Mouse (Mus musculus) midbrain, embryonic 12.5 days (tissue): Measurements from ENCODE around the gene Mthfr. TPM values are rescaled to one million over a fixed set of nuclear protein-coding genes. Genes with fewer than 3 reads are reported as not detected.
A peak's percentile ranks its signal among the peaks of the same experiment; 100 is the strongest.

ENCODE experiments used
- ATAC-seq: fragments of 200-750 bp; cut with Nextera tagmentation; 2 replicates; pipeline ENCODE4 v1.8.0; 2017; ENCODE audit warnings: low read depth, moderate TSS enrichment, moderate library complexity; ENCODE audit not compliant: low FRiP score
- H3K27ac ChIP-seq: fragments of 300-500 bp; sonication (generic); replicated peaks from 2 replicates; pipeline ENCODE4 v1.5.1; 2016; ENCODE audit warnings: mild to moderate bottlenecking
- H3K27me3 ChIP-seq: fragments of 300-500 bp; sonication (generic); 2 replicates; pipeline ENCODE4 v1.6.1; 2016; ENCODE audit warnings: mild to moderate bottlenecking
- H3K36me3 ChIP-seq: fragments of 300-500 bp; sonication (generic); 2 replicates; pipeline ENCODE4 v1.6.1; 2016
- H3K4me1 ChIP-seq: fragments of 300-500 bp; sonication (generic); 2 replicates; pipeline ENCODE4 v1.6.1; 2016
- H3K4me2 ChIP-seq: fragments of 300-500 bp; sonication (generic); replicated peaks from 2 replicates; pipeline ENCODE4 v1.6.1; 2016; ENCODE audit warnings: mild to moderate bottlenecking, moderate library complexity
- H3K4me3 ChIP-seq: fragments of 300-500 bp; sonication (generic); 2 replicates; pipeline ENCODE4 v1.5.1; 2016; ENCODE audit warnings: mild to moderate bottlenecking
- H3K9ac ChIP-seq: fragments of 300-500 bp; sonication (generic); replicated peaks from 2 replicates; pipeline ENCODE4 v1.6.1; 2016; ENCODE audit warnings: mild to moderate bottlenecking, moderate library complexity
- H3K9me3 ChIP-seq: fragments of 300-500 bp; sonication (generic); 2 replicates; pipeline ENCODE4 v1.6.1; 2016; ENCODE audit warnings: mild to moderate bottlenecking
- WGBS: fragments of 180-500 bp; shearing (Covaris S2); methylation state at CpG from one replicate; pipeline ENCODE4 v1.1.7; 2016; 5-methylcytosine and 5-hydroxymethylcytosine counted together
- polyA plus RNA-seq: library from polyadenylated mRNA; unstranded; fragments of >200 nt; fragmentation: Nextera tagmentation; extraction: Ambion mirVana; gene quantifications from 2 replicates; pipeline ENCODE4 v1.2.1, GENCODE M21; 2016

Mthfr gene
- polyA plus RNA-seq, 1 experiment from 2014 or later, result 44.5 TPM

DNA sequence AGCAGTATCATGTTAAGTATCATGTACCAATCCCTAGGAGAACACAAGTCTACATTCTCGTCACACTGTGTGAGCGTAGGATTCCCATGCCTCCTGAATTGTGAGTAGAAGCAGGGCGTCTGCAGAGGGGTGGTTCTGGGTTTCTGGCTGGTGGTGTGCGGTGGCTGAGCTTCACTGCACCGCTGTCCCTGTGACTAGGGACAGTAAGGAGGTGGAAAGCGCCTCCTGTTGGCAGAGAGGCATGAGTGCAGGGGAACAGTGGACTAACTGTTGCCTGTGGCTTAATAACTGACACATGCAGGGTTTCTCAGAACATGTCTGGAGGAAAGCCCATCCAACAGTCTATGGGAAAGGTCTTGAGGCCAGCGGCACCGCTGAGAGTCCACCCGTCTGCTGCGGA is 23.5 kb upstream of the Mthfr start:
- Histone ChIP-seq H3K4me1 (peaks cover 9% of the 10 kb centered on the region), H3K9ac (no peak overlapping the region), H3K27me3 (no peaks in the 10 kb centered on the region), H3K9me3 (no peaks in the 10 kb centered on the region), H3K36me3 (peaks cover 99% of the 10 kb centered on the region), H3K4me3 (no peak overlapping the region), H3K4me2 (no peak overlapping the region), H3K27ac (no peak overlapping the region)
- no peak for ATAC-seq
- 83% methylated on average over 10 of the region's 10 CpGs for WGBS

DNA sequence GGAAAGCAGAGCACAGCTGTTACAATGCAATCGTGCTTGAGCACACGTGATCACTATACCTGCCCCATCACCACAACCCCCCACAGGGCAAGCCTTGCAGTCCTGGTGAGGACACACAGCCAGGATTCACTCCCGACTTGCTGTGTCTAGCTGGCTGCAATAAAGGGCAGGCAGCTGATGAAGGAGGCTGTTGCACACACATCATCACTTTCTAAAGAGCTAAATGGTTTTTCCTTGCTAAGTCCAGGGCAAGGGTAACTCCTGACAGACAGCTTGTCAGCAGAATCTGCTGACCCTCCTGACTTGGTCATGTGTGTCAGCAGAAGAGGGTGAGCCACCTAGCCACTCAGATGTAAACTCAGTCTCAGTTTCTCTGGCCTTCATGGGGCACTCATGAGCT is 21.9 kb upstream of the Mthfr start:
- 87% methylated on average over 3 of the region's 3 CpGs for WGBS
- Histone ChIP-seq H3K4me2 (no peak overlapping the region), H3K4me3 (no peak overlapping the region), H3K27ac (no peak overlapping the region), H3K36me3 (peaks cover 98% of the 10 kb centered on the region), H3K4me1 (peaks cover 9% of the 10 kb centered on the region), H3K9me3 (no peaks in the 10 kb centered on the region), H3K9ac (no peak overlapping the region), H3K27me3 (no peaks in the 10 kb centered on the region)
- no peak for ATAC-seq

DNA sequence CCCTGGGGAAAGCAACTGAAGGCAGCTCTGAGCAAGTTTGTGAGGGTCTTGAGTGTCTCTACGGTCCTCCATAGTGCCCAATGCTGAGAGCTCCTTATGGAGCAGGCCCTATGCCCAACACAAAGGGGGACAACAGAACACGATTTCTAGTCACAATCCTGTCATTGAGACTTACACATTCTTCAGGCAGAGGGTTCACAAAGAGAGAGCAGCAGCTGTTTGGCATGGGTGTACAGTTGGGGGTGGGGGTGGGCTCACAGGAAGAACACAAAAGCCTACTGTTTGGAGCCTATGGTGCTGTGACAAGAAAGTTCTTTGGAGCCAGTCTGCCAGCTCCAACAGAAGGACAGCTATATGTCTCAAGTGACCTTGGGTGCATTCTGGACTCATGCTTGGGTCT is 20.5 kb upstream of the Mthfr start:
- peak overlapping the region; percentile 52 for H3K27ac ChIP-seq
- WGBS, result 64% methylated on average over 2 of the region's 2 CpGs
- H3K27me3 ChIP-seq, result no peaks in the 10 kb centered on the region
- no peak overlapping the region for H3K4me2 ChIP-seq
- ATAC-seq, result peak; percentile 51
- H3K4me3 ChIP-seq, result no peak overlapping the region
- no peak overlapping the region for H3K9ac ChIP-seq
- H3K4me1 ChIP-seq, result peaks cover 9% of the 10 kb centered on the region
- peaks cover 98% of the 10 kb centered on the region for H3K36me3 ChIP-seq
- H3K9me3 ChIP-seq, result no peaks in the 10 kb centered on the region

DNA sequence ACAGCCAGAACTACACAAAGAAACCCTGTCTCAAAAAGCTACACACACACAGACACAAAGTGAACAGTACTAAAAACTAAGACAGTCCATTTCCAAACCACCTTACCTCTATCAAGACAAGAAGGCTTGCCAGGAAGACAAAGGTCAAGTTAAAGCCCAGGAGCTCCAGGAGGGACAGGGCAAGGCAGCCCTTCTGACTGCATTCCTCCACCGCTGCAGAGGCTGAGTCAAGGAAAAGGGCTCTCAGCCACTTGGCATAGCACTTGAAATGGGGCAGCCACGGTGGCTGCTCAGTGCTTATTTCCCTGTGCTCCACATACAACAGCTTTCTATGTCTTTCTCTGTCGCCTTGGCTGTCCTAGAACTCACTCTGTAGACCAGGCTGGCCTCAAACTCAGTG is 14.9 kb upstream of the Mthfr start:
- no peak overlapping the region for H3K4me2 ChIP-seq
- no peaks in the 10 kb centered on the region for H3K27me3 ChIP-seq
- no peaks in the 10 kb centered on the region for H3K9me3 ChIP-seq
- H3K4me1 ChIP-seq, result peaks cover 1% of the 10 kb centered on the region; the same call in 1 of the 2 replicates
- no peak overlapping the region for H3K9ac ChIP-seq
- no peak for ATAC-seq
- WGBS, result 90% methylated on average over 3 of the region's 3 CpGs
- no peak overlapping the region for H3K4me3 ChIP-seq
- H3K27ac ChIP-seq, result no peak overlapping the region
- peaks cover 94% of the 10 kb centered on the region for H3K36me3 ChIP-seq

DNA sequence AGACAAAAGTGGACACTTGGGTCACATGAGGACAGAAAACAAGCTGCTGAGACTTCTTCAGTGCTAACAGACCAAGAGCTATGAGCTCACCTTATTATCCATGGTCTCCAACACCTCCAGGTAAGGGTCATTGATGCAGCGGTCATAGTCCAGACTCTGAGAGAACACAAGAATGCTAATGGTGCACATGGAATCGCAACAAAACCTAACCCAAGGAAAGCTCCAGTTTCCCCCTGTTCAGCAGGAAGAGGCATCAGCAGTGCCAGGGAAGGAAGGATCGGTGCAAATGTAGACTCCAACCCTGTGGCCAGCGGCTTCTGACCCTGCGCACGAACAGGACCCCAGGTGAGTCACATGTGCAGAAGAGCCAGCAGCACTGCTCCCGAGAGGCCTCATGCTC is 9.6 kb upstream of the Mthfr start:
- Histone ChIP-seq H3K4me3 (no peak overlapping the region), H3K4me2 (no peak overlapping the region), H3K27ac (no peak overlapping the region), H3K36me3 (peaks cover 66% of the 10 kb centered on the region), H3K9me3 (no peaks in the 10 kb centered on the region), H3K27me3 (no peaks in the 10 kb centered on the region), H3K4me1 (no peaks in the 10 kb centered on the region), H3K9ac (no peak overlapping the region)
- ATAC-seq, result no peak
- 95% methylated on average over 7 of the region's 7 CpGs for WGBS

DNA sequence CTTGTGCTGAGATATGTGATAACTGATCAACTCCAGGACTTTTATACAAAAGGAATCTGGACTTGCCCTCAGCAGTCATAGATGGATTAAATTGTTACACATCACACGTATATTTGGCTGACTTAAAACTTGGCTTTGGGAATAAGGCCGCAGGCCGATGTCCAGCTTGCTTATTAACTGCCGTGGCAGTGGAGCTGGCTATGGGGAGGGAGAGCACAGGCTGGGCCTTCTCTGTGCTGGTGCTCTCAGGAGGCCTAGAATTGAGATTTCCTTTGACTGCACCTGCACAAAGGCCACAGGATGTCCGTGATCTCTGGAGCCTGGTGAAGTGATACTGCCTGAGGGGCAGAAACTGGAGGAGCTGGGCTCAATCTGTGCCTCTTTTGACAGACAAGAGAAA is 8.4 kb upstream of the Mthfr start:
- no peaks in the 10 kb centered on the region for H3K9me3 ChIP-seq

DNA sequence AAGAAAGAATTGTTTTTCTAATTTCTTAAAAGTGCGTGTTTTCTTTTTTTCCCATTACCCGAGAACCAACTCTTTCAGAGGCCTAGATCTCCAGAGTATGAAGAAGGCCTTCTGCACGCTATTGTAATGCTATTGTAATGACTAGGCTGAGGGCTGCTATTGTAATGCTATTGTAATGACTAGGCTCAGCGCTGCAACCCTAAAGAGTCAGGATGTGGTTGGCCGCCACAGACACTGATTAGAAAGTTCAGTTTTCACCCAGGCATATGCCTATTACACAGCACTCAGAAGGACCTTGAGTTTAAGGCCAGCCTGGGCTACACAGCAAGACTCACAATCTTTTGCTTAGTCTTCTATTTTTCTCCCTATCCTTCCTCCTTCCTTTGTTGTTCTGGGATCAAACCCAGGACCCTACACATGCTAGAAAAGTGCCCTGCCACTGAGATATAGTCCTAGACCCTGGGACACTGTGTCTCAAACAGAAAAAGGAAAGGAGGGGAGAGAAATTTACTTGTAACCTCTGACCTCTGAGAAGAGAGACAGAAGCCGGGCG is 4.9 kb upstream of the Mthfr start:
- H3K9me3 ChIP-seq, result no peaks in the 10 kb centered on the region

More for the DNA sequence above, 8.4 kb upstream of the Mthfr start:
- Histone ChIP-seq H3K4me1 (peaks cover 6% of the 10 kb centered on the region; the same call in 1 of the 2 replicates), H3K4me3 (no peak overlapping the region), H3K27ac (no peak overlapping the region), H3K27me3 (no peaks in the 10 kb centered on the region), H3K4me2 (no peak overlapping the region), H3K9ac (no peak overlapping the region), H3K36me3 (peaks cover 64% of the 10 kb centered on the region)
- ATAC-seq, result no peak
- 91% methylated on average over 5 of the region's 5 CpGs for WGBS

DNA sequence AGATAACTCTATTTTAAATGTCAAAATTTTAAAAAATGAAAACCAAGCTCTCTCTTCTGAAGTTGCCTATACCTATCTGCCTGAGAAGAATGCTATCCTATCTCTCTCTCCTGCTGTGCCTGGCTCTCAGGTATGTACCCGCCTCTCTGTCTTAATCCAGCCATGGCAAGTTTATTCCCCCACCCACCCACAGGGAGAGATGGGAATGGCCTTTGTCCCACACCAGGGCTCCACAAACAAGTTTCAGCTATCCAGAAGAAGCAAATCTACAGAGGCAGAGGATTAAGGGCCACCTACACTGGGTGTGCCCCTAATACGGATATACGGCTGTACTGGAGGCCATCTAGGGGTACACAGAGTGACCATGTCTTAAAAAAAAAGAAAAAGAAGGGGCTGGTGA is 3.4 kb upstream of the Mthfr start:
- H3K9me3 ChIP-seq, result no peaks in the 10 kb centered on the region
- no peak for ATAC-seq
- H3K27me3 ChIP-seq, result no peaks in the 10 kb centered on the region
- peaks cover 29% of the 10 kb centered on the region for H3K4me1 ChIP-seq
- H3K4me2 ChIP-seq, result no peak overlapping the region
- peaks cover 33% of the 10 kb centered on the region for H3K36me3 ChIP-seq
- no peak overlapping the region for H3K9ac ChIP-seq
- H3K27ac ChIP-seq, result no peak overlapping the region
- WGBS, result 90% methylated on average over 3 of the region's 3 CpGs
- no peak overlapping the region for H3K4me3 ChIP-seq

More for the DNA sequence above, 4.9 kb upstream of the Mthfr start:
- H3K27ac ChIP-seq, result no peak overlapping the region
- peaks cover 43% of the 10 kb centered on the region for H3K36me3 ChIP-seq
- ATAC-seq, result no peak
- H3K4me1 ChIP-seq, result peaks cover 16% of the 10 kb centered on the region
- no peaks in the 10 kb centered on the region for H3K27me3 ChIP-seq
- no peak overlapping the region for H3K9ac ChIP-seq
- H3K4me2 ChIP-seq, result no peak overlapping the region
- no peak overlapping the region for H3K4me3 ChIP-seq
- WGBS, result 67% methylated on average over 7 of the region's 7 CpGs

DNA sequence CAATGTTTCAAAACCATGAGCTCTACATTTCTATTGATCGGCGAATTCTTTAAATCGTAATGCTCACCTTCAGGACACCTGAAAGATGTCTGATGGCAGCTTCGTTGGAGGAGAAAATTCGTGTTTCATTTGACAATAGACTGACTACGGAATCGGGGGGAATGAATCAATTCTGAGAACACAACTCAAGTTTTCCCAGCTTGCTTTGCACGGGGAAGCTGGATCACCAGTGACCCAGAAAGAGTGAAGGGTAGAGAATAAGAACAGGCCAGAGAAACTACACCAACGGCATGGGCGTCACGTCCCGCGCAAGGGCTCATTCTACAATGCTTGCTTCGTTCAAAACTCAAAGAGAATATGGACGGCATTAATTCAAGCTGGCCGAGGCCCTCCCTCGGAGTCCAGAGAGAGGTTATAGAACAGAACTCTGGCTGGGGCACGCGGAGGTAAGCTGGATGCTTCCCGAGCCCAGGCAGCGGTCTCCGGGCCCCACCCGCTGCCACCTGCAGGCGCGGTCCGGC is 738 bp upstream of the Mthfr start:
- peak overlapping the region; percentile 90 for H3K27ac ChIP-seq
- 8% methylated on average over 26 of the region's 26 CpGs for WGBS
- H3K4me1 ChIP-seq, result peaks cover 54% of the 10 kb centered on the region

DNA sequence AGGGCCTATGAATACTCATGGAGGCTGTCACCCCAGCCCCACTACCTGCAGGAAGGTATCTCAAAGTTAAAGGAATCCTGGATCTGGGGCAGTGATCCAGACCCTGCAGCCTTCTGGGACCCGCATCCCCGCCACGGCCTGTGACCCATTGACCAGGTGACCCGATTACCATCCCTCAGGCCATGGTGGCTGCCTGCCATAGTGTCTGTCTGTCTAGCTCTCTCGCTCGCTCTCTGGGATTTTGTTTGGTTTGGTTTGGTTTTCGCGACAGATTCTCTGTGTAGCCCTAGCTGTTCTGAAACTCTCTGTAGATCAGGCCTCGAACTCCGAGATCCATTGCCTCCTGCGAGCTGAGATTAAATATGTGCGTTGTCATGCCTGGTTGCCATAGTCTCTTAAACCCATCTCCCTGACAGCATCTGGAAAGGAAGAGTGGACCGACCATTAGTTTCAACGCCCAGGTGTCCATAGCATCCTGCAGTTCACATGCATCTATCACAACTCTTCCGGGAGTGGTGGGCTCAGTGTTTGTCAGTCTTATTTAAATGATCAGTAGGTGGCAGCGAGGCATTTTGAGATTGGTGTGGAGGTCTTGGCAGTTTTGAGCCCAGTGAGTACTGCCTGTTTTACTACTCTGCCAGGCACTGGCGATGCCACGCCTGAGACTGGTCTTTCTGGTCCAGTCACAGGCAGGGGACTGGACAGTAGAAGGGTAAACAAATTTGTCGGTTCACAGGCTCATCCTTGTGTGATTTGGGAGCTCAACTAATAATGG is 564 bp downstream of the Mthfr start:
- 21% methylated on average over 19 of the region's 19 CpGs for WGBS
- peaks cover 54% of the 10 kb centered on the region for H3K4me1 ChIP-seq
- H3K9ac ChIP-seq, result peak overlapping the region; percentile 71
- H3K9me3 ChIP-seq, result no peaks in the 10 kb centered on the region
- H3K4me2 ChIP-seq, result peak overlapping the region; percentile 88
- no peak for ATAC-seq
- no peaks in the 10 kb centered on the region for H3K27me3 ChIP-seq
- H3K36me3 ChIP-seq, result peaks cover 38% of the 10 kb centered on the region
- peak overlapping the region; percentile 90 for H3K27ac ChIP-seq
- H3K4me3 ChIP-seq, result peak overlapping the region; percentile 62

More for the DNA sequence above, 738 bp upstream of the Mthfr start:
- Histone ChIP-seq H3K4me3 (peak overlapping the region; percentile 62), H3K36me3 (peaks cover 35% of the 10 kb centered on the region), H3K9ac (peak overlapping the region; percentile 82), H3K4me2 (peak overlapping the region; percentile 76), H3K9me3 (no peaks in the 10 kb centered on the region), H3K27me3 (no peaks in the 10 kb centered on the region)
- ATAC-seq, result no peak

DNA sequence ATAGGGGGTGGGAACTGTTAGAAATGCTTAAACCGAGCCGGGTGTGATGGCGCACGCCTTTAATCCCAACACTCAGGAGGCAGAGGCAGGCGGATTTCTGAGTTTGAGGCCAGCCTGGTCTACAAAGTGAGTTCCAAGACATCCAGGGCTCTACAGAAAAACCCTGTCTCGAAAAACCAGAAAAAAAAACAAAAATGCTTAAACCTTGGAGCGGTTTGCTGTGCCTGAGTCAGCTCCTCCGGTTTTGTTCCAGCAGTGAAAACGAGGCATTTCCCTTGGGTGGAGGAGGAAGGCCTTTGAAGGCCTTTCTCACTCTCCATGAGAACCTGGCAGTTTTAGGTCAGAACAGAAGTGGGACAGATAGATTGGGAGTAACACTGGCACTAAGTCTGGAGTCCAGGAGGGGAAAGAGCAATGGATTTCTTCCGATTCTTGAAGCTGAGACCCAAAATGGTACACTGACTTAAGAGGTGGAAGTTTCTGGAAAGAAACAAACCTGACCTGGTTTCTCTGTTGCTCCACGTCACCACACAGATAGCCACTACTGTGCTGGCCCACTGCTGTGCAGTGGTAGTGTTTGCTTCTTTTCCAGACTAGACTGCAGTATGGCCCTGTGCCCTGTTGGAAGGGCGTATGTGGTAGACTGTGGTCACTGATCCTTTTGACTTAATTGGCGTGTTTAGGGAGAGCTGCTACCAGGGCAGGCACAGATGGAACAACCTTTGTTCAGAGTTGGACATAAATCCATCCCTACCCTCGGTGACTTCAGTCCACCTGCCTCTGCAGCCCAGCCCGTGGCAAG is 1.4 kb downstream of the Mthfr start:
- peak; percentile 1; the same call in 1 of the 2 replicates for ATAC-seq
- Histone ChIP-seq H3K36me3 (peaks cover 38% of the 10 kb centered on the region), H3K27ac (peak overlapping the region; percentile 90), H3K27me3 (no peaks in the 10 kb centered on the region), H3K4me3 (peak overlapping the region; percentile 62), H3K9me3 (no peaks in the 10 kb centered on the region), H3K9ac (peak overlapping the region; percentile 69), H3K4me2 (peak overlapping the region; percentile 88), H3K4me1 (peaks cover 52% of the 10 kb centered on the region)
- WGBS, result 63% methylated on average over 15 of the region's 15 CpGs
